Mouse (Mus musculus) ES-Bruce4 (cell line): ENCODE data around the gene Rbms3.

Experiments
- CTCF ChIP-seq: IDR thresholded peaks from one replicate; pipeline ENCODE4 v1.8.1; 2011; ENCODE audit warnings: low read depth, low read length
- POLR2A ChIP-seq: IDR thresholded peaks from one replicate; pipeline ENCODE4 v1.8.1; 2011; ENCODE audit warnings: low read length; ENCODE audit not compliant: insufficient read depth

GRCm38 (mm10) chr9:116832822-116833221 is 796.9 kb downstream of the Rbms3 start:
- TF ChIP-seq POLR2A (no peak), CTCF (no peak)
